Mouse (Mus musculus) brain, embryonic 14.5 days (tissue): ENCODE results near the gene Notum.

ENCODE experiments used
- CTCF ChIP-seq: fragments of 200-500 bp; IDR thresholded peaks from 2 replicates; pipeline ENCODE4 v1.5.1; 2012; ENCODE audit warnings: inconsistent platforms, mild to moderate bottlenecking, moderate library complexity, borderline replicate concordance; ENCODE audit not compliant: insufficient read depth, insufficient read length; ENCODE audit errors: extremely low read depth
- POLR2A ChIP-seq: fragments of 200-500 bp; IDR thresholded peaks from 2 replicates; pipeline ENCODE4 v1.6.1; 2012; ENCODE audit warnings: mild to moderate bottlenecking, inconsistent platforms, borderline replicate concordance; ENCODE audit not compliant: poor library complexity, insufficient read depth, insufficient read length, severe bottlenecking; ENCODE audit errors: extremely low read depth

GRCm38 (mm10) chr11:120617519-120618112 lies 43.4 kb downstream of the Notum start, which contains the start of gene Pcyt2:
- TF ChIP-seq CTCF (no peak), POLR2A (peak; percentile 64; the same call in 1 of the 2 replicates)
